Mouse (Mus musculus): ENCODE data around the gene Usp13. TPM values are rescaled to one million over a fixed set of nuclear protein-coding genes. Genes with fewer than 3 reads are reported as not detected.
A peak's percentile ranks its signal among the peaks of the same experiment; 100 is the strongest.

The Usp13 gene
- polyA plus RNA-seq, 1 experiment from 2014 or later = 5.2 TPM

GRCm38 (mm10) chr3:32886386-32886785 is 69.0 kb downstream of the Usp13 start:
- Histone ChIP-seq H3K27ac (no peak overlapping the region), H3K36me3 (peaks cover 11% of the 10 kb centered on the region; the same call in 1 of the 2 replicates), H3K9me3 (replicated peaks) (no peaks in the 10 kb centered on the region), H3K4me3 (no peak overlapping the region), H3K4me1 (no peaks in the 10 kb centered on the region), H3K27me3 (ENCODE audit: low read depth, poor library complexity, severe bottlenecking) (no peaks in the 10 kb centered on the region)
- 91% methylated on average over 8 of the region's 8 CpGs for WGBS
- no peak for DNase-seq (ENCODE audit: low spot score)

DNA sequence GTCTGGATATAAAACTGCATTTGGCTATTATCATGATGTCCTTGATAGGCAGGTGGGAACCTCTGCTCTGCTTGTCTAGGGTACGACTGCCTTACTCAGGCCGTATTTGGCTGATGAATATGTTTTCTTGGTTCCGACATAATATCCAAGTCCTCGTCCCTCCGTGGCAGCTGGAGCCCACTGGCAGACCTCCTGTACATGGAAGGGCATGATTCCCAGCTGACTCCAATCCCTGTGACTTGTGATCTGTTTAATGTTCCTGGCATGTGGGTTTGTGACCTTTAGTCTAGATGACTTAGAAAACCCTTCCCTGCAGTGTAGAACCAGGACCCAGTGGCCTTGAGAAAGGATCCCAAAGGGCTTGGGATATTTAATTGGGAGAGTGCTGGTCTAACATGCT is 71.5 kb downstream of the Usp13 start:
- DNase-seq (ENCODE audit: low spot score) = no peak
- 97% methylated on average over 5 of the region's 5 CpGs for WGBS

DNA sequence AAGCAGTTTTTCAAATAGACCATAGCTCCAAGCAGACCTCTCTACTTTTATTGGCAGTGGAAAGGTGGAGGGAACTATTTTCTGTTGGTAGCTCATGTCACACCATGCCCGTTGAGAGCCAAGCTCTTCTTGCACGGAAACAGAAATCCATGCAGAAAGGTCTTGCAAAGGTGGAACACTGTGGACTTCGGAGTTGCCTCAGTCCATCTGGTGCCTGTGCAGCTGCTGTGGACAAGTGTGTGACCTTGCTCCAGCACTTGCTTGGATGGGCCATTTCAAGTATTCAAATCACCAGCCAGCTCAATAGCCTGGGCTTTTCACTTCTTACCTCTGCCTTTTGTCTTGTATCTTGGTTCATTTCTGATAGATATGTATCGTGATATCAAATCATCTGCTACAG is 72.8 kb downstream of the Usp13 start:
- H3K4me3 ChIP-seq = no peak overlapping the region
- WGBS = 96% methylated on average over 4 of the region's 4 CpGs
- no peaks in the 10 kb centered on the region for H3K9me3 ChIP-seq (replicated peaks)
- no peaks in the 10 kb centered on the region for H3K27me3 ChIP-seq (ENCODE audit: low read depth, poor library complexity, severe bottlenecking)
- H3K4me1 ChIP-seq = no peaks in the 10 kb centered on the region
- no peak overlapping the region for H3K27ac ChIP-seq
- H3K36me3 ChIP-seq = peaks cover 6% of the 10 kb centered on the region; the same call in 1 of the 2 replicates
- DNase-seq (ENCODE audit: low spot score) = no peak

More for the DNA sequence above, 71.5 kb downstream of the Usp13 start:
- H3K4me1 ChIP-seq = no peaks in the 10 kb centered on the region
- H3K9me3 ChIP-seq (replicated peaks) = no peaks in the 10 kb centered on the region
- peaks cover 6% of the 10 kb centered on the region; the same call in 1 of the 2 replicates for H3K36me3 ChIP-seq
- H3K27ac ChIP-seq = no peak overlapping the region
- H3K27me3 ChIP-seq (ENCODE audit: low read depth, poor library complexity, severe bottlenecking) = no peaks in the 10 kb centered on the region
- no peak overlapping the region for H3K4me3 ChIP-seq

DNA sequence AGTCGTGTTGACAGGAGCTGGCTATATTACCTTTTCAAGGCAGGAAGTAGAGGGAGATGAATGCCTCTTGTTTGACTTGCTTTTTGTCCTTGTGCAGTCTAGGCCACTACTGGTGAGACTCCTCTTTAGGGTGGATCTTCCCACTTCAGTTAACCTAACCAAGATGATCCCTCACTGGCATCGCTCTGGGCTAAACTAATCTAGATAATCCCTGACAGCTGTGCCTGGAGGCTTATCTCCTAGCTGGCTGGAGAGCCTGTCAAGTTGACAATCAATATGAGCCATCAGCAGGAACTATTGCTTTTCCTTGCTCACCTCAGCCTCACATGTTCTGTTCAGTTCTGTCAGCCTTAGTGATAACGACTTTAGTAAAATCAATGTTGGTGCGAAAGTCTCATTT is 86.1 kb downstream of the Usp13 start:
- peaks cover 14% of the 10 kb centered on the region for H3K36me3 ChIP-seq
- no peak overlapping the region for H3K27ac ChIP-seq
- H3K27me3 ChIP-seq (ENCODE audit: low read depth, poor library complexity, severe bottlenecking) = no peaks in the 10 kb centered on the region
- H3K4me3 ChIP-seq = no peak overlapping the region
- H3K4me1 ChIP-seq = peaks cover 18% of the 10 kb centered on the region
- DNase-seq (ENCODE audit: low spot score) = no peak
- H3K9me3 ChIP-seq (replicated peaks) = no peaks in the 10 kb centered on the region
- WGBS = 46% methylated on average over 4 of the region's 4 CpGs

DNA sequence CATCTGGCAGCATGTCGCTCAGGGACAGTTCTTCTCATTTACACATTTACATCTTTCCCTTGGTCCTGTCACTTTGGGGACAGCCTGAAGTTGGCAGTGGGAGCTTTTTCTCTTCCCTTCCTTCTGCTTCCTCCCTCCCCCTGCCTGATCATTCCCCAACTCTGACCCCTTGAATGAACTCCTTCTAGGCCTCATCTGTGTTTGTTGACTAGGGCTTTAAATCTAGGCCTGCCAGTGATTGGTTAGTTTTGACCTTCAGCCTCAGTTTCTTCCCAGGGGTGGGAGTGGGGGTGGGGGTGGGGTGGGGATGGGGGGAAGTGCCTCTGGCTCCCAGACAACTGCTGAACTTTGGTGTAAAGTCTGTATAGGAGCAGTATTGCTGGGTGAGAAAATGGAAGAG is 87.3 kb downstream of the Usp13 start:
- Histone ChIP-seq H3K4me3 (no peak overlapping the region), H3K36me3 (peaks cover 14% of the 10 kb centered on the region), H3K9me3 (replicated peaks) (no peaks in the 10 kb centered on the region), H3K27me3 (ENCODE audit: low read depth, poor library complexity, severe bottlenecking) (no peaks in the 10 kb centered on the region), H3K27ac (0 out of 2 replicates have a peak overlapping the region, but pooled peaks have one; percentile 6), H3K4me1 (peaks cover 18% of the 10 kb centered on the region)
- WGBS = 67% methylated on average over 1 of the region's 1 CpGs
- DNase-seq (ENCODE audit: low spot score) = no peak

- Histone ChIP-seq H3K4me1 (peaks cover 24% of the 10 kb centered on the region), H3K9me3 (replicated peaks) (no peaks in the 10 kb centered on the region), H3K27me3 (ENCODE audit: low read depth, poor library complexity, severe bottlenecking) (no peaks in the 10 kb centered on the region), H3K4me3 (no peak overlapping the region), H3K36me3 (peaks cover 12% of the 10 kb centered on the region), H3K27ac (no peak overlapping the region)
- 86% methylated on average over 8 of the region's 8 CpGs for WGBS
- DNase-seq (ENCODE audit: low spot score) = no peak
These were observed 88.8 kb downstream of the Usp13 start for GRCm38 (mm10) chr3:32905850-32906779.

GRCm38 (mm10) chr3:32908400-32908799 is 91.1 kb downstream of the Usp13 start:
- Histone ChIP-seq H3K27me3 (ENCODE audit: low read depth, poor library complexity, severe bottlenecking) (no peaks in the 10 kb centered on the region), H3K4me1 (peaks cover 22% of the 10 kb centered on the region), H3K9me3 (replicated peaks) (no peaks in the 10 kb centered on the region), H3K27ac (no peak overlapping the region), H3K4me3 (no peak overlapping the region), H3K36me3 (0 out of 2 replicates have a peak, but pooled peaks cover 2% of the 10 kb centered on the region)
- WGBS = 84% methylated on average over 3 of the region's 3 CpGs
- no peak for DNase-seq (ENCODE audit: low spot score)

GRCm38 (mm10) chr3:32910071-32910551 is 92.8 kb downstream of the Usp13 start:
- Histone ChIP-seq H3K4me1 (0 out of 2 replicates have a peak, but pooled peaks cover 7% of the 10 kb centered on the region), H3K27me3 (ENCODE audit: low read depth, poor library complexity, severe bottlenecking) (no peaks in the 10 kb centered on the region), H3K9me3 (replicated peaks) (no peaks in the 10 kb centered on the region), H3K27ac (no peak overlapping the region), H3K36me3 (peaks cover 16% of the 10 kb centered on the region), H3K4me3 (no peak overlapping the region)
- 25% methylated on average over 7 of the region's 7 CpGs for WGBS
- peak; percentile 55 for DNase-seq (ENCODE audit: low spot score)

GRCm38 (mm10) chr3:32924168-32924567 is 106.8 kb downstream of the Usp13 start:
- 89% methylated on average over 6 of the region's 6 CpGs for WGBS
- Histone ChIP-seq H3K36me3 (peaks cover 42% of the 10 kb centered on the region), H3K4me3 (no peak overlapping the region), H3K9me3 (replicated peaks) (no peaks in the 10 kb centered on the region), H3K27me3 (ENCODE audit: low read depth, poor library complexity, severe bottlenecking) (no peaks in the 10 kb centered on the region), H3K4me1 (no peaks in the 10 kb centered on the region), H3K27ac (no peak overlapping the region)
- DNase-seq (ENCODE audit: low spot score) = no peak

- DNase-seq (ENCODE audit: low spot score) = no peak
- H3K27me3 ChIP-seq (ENCODE audit: low read depth, poor library complexity, severe bottlenecking) = no peaks in the 10 kb centered on the region
- 0 out of 2 replicates have a peak, but pooled peaks cover 7% of the 10 kb centered on the region for H3K4me1 ChIP-seq
- no peaks in the 10 kb centered on the region for H3K9me3 ChIP-seq (replicated peaks)
- H3K36me3 ChIP-seq = no peaks in the 10 kb centered on the region
- no peak overlapping the region for H3K4me3 ChIP-seq
- 64% methylated on average over 8 of the region's 8 CpGs for WGBS
- no peak overlapping the region for H3K27ac ChIP-seq
These were observed 122.6 kb downstream of the Usp13 start for GRCm38 (mm10) chr3:32939802-32940501.

- H3K27me3 ChIP-seq (ENCODE audit: low read depth, poor library complexity, severe bottlenecking) = no peaks in the 10 kb centered on the region
- peaks cover 9% of the 10 kb centered on the region for H3K4me1 ChIP-seq
- DNase-seq (ENCODE audit: low spot score) = no peak
- no peak overlapping the region for H3K27ac ChIP-seq
- no peak overlapping the region for H3K4me3 ChIP-seq
- H3K9me3 ChIP-seq (replicated peaks) = no peaks in the 10 kb centered on the region
- no peaks in the 10 kb centered on the region for H3K36me3 ChIP-seq
- 87% methylated on average over 5 of the region's 5 CpGs for WGBS
These were observed 130.1 kb downstream of the Usp13 start for GRCm38 (mm10) chr3:32947486-32947885.

DNA sequence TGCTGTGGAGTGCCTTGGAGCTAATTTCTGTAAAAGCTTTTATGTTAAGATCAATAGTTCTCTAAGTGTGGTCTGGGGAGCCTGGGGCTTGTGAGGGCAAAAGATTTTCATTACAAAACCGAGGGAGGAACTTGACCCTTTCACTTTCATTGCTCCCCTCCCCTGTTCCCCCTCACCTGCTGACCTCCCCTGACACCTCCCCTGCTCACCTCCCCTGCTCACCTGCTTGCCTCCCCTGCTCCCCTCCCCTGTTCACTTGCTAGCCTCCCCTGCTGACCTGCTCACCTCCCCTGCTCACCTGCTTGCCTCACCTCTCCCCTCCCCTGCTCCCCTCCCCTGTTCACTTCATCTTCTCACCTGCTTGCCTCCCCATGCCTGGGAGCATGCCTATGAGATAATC is 134.0 kb downstream of the Usp13 start:
- H3K27ac ChIP-seq = no peak overlapping the region
- no peak overlapping the region for H3K4me3 ChIP-seq
- WGBS = 18% methylated on average over 1 of the region's 1 CpGs
- no peaks in the 10 kb centered on the region for H3K27me3 ChIP-seq (ENCODE audit: low read depth, poor library complexity, severe bottlenecking)
- H3K36me3 ChIP-seq = no peaks in the 10 kb centered on the region
- peaks cover 9% of the 10 kb centered on the region for H3K4me1 ChIP-seq
- DNase-seq (ENCODE audit: low spot score) = no peak
- no peaks in the 10 kb centered on the region for H3K9me3 ChIP-seq (replicated peaks)

DNA sequence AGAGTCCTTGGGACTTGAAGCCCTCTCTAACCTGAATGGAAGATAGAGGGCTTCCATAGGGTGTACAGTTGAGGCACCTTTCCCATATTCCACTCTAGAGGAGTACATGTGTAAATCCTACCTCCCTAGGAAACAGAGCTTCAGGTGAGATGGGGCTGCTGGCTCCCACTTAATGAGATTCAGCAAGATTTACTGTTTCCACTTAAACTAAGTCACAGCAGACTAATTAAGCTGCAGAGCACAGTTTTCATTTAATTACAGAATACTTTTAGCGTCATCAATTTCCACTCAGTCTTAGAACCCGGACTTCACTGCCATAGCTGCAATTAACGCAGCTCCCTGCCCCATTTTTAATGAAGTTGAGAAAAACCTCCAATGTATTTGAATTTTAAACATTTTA is 144.1 kb downstream of the Usp13 start:
- Histone ChIP-seq H3K36me3 (no peaks in the 10 kb centered on the region), H3K27me3 (ENCODE audit: low read depth, poor library complexity, severe bottlenecking) (no peaks in the 10 kb centered on the region), H3K4me3 (no peak overlapping the region), H3K27ac (no peak overlapping the region), H3K4me1 (peaks cover 10% of the 10 kb centered on the region), H3K9me3 (replicated peaks) (no peaks in the 10 kb centered on the region)
- no peak for DNase-seq (ENCODE audit: low spot score)
- WGBS = 54% methylated on average over 3 of the region's 3 CpGs

Measured in limb, embryonic 10.5 days (tissue).